Mouse (Mus musculus) E14TG2a.4 (cell line): Measurements from ENCODE around the gene Slc44a3.

ENCODE experiments used
- CTCF ChIP-seq: conservative IDR thresholded peaks from 2 replicates; pipeline ENCODE4 v1.5.1; 2014; ENCODE audit warnings: low read length
- NANOG ChIP-seq: IDR thresholded peaks from 2 replicates; pipeline ENCODE4 v1.6.1; 2014; ENCODE audit warnings: borderline replicate concordance, low read length, mixed read lengths

- no peak for TF ChIP-seq CTCF
- no peak for TF ChIP-seq NANOG
These were observed 1.5 kb downstream of the Slc44a3 start for GRCm38 (mm10) chr3:121530546-121531258.
